Mouse (Mus musculus) limb, embryonic 14.5 days (tissue): ENCODE results near the gene Pak1. TPM values are rescaled to one million over a fixed set of nuclear protein-coding genes. Genes with fewer than 3 reads are reported as not detected.

Experiments used
- ATAC-seq: fragments of 200-750 bp; cut with Nextera tagmentation; 2 replicates; pipeline ENCODE4 v1.8.0; 2017; ENCODE audit warnings: low read depth, moderate number of reproducible peaks, moderate TSS enrichment; ENCODE audit not compliant: low FRiP score
- DNase-seq: peaks from one replicate; pipeline ENCODE4 v3.0.0-alpha.2; 2015; ENCODE audit warnings: low spot score
- H3K27ac ChIP-seq: fragments of 300-500 bp; sonication (generic); replicated peaks from 2 replicates; pipeline ENCODE4 v1.5.1; 2014; ENCODE audit warnings: low read depth, mild to moderate bottlenecking, low read length, moderate library complexity, mixed read lengths
- H3K27me3 ChIP-seq: fragments of 300-500 bp; sonication (generic); 2 replicates; pipeline ENCODE4 v1.6.1; 2014; ENCODE audit warnings: low read length, mixed read lengths; ENCODE audit not compliant: control insufficient read depth, insufficient read depth
- H3K36me3 ChIP-seq: fragments of 300-500 bp; sonication (generic); 2 replicates; pipeline ENCODE4 v1.6.1; 2014; ENCODE audit warnings: mild to moderate bottlenecking, low read length, moderate library complexity, mixed read lengths; ENCODE audit not compliant: control insufficient read depth, insufficient read depth
- H3K4me1 ChIP-seq: fragments of 300-500 bp; sonication (generic); 2 replicates; pipeline ENCODE4 v1.6.1; 2014; ENCODE audit warnings: antibody characterized with exemption, low read length, mixed read lengths; ENCODE audit not compliant: control insufficient read depth, insufficient read depth
- H3K4me2 ChIP-seq: fragments of 300-500 bp; sonication (generic); replicated peaks from 2 replicates; pipeline ENCODE4 v1.6.1; 2014; ENCODE audit warnings: low read depth, mild to moderate bottlenecking, low read length, moderate library complexity; ENCODE audit not compliant: severe bottlenecking
- H3K4me3 ChIP-seq: fragments of 300-500 bp; sonication (generic); replicated peaks from 2 replicates; pipeline ENCODE4 v1.5.1; 2014; ENCODE audit warnings: low read length
- H3K9ac ChIP-seq: fragments of 300-500 bp; sonication (generic); 2 replicates; pipeline ENCODE4 v1.6.1; 2014; ENCODE audit warnings: mild to moderate bottlenecking, low read depth, low read length, moderate library complexity; ENCODE audit not compliant: severe bottlenecking
- H3K9me3 ChIP-seq: fragments of 300-500 bp; sonication (generic); 2 replicates; pipeline ENCODE4 v1.6.1; 2016; ENCODE audit warnings: low read length; ENCODE audit not compliant: control insufficient read depth
- POLR2A ChIP-seq: fragments of 200-500 bp; IDR thresholded peaks from 2 replicates; pipeline ENCODE4 v1.8.0; 2012; ENCODE audit warnings: inconsistent platforms, mild to moderate bottlenecking, moderate library complexity, borderline replicate concordance; ENCODE audit not compliant: insufficient read depth, insufficient read length; ENCODE audit errors: extremely low read depth
- WGBS: fragments of 180-500 bp; shearing (Covaris S2); extraction: QIAGEN DNeasy Blood & Tissue Kit; methylation state at CpG from one replicate; pipeline ENCODE4 v1.1.7; 2014; 5-methylcytosine and 5-hydroxymethylcytosine counted together
- polyA plus RNA-seq, 2 experiments: library from polyadenylated mRNA; depleted of rRNA in 1 of 2; stranded (reverse) in 1 of 2; unstranded in 1 of 2; fragments of >200 nt; fragmentation: Nextera tagmentation in 1 of 2; extraction: Ambion mirVana in 1 of 2; gene quantifications; 2 replicates each; pipeline versions ENCODE4 v1.2.1 to v1.2.3; 2012 to 2014

Gene Pak1
- polyA plus RNA-seq, 2 experiments = 16.2 to 21.6 TPM

DNA sequence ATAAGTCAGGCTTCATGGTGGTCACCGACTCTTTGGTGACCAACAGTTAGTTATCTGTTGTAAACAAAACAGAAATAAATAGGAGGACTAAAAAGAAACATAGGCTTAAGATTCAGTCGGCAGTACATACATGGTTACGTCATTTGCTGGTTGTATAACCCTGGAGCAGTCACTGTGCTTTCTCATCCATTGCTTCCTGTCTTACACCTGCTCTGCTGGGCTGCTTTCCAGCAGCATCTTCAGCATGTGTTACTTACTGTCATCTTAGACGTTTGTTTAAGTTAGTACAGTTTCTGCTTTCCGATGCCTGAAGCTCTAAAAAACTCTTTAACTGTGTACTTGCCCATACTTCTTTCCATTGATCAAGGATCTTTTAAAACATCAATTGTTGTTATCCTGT lies 53.0 kb downstream of the Pak1 start:
- H3K9me3 ChIP-seq = no peaks in the 10 kb centered on the region
- ATAC-seq (no peak), DNase-seq (no peak)
- no peak overlapping the region for H3K4me2 ChIP-seq
- no peak overlapping the region for H3K27ac ChIP-seq
- no peaks in the 10 kb centered on the region for H3K36me3 ChIP-seq
- no peak for TF ChIP-seq POLR2A
- 81% methylated on average over 5 of the region's 5 CpGs for WGBS
- H3K4me3 ChIP-seq = no peak overlapping the region
- H3K27me3 ChIP-seq = no peaks in the 10 kb centered on the region
- 0 out of 2 replicates have a peak, but pooled peaks cover 3% of the 10 kb centered on the region for H3K4me1 ChIP-seq
- no peak overlapping the region for H3K9ac ChIP-seq

DNA sequence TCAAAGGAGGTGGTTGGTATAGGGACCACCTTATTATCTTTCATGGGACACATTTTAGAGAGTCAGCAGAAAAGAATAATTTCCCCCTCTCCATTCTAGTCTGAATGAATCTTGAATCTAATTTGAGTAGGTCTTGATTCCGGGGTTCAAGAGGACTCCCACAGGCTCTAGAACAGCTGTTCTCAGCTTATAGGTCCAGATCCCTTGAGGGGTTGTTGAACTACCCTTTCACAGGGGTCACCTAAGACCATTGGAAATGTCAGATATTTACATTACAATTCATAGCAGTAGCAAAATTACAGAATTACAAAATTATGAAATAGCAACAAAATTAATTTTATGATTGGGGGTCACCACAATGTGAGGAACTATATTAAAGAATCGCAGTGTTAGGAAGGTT lies 54.0 kb downstream of the Pak1 start:
- ATAC-seq = no peak
- DNase-seq = no peak
- Histone ChIP-seq H3K27ac (no peak overlapping the region), H3K4me3 (peak overlapping the region; percentile 38), H3K27me3 (no peaks in the 10 kb centered on the region), H3K9ac (peak overlapping the region; percentile 53; the same call in 1 of the 2 replicates), H3K36me3 (no peaks in the 10 kb centered on the region), H3K9me3 (no peaks in the 10 kb centered on the region), H3K4me2 (peak overlapping the region; percentile 49), H3K4me1 (0 out of 2 replicates have a peak, but pooled peaks cover 3% of the 10 kb centered on the region)
- 73% methylated on average over 2 of the region's 2 CpGs for WGBS
- no peak for TF ChIP-seq POLR2A

DNA sequence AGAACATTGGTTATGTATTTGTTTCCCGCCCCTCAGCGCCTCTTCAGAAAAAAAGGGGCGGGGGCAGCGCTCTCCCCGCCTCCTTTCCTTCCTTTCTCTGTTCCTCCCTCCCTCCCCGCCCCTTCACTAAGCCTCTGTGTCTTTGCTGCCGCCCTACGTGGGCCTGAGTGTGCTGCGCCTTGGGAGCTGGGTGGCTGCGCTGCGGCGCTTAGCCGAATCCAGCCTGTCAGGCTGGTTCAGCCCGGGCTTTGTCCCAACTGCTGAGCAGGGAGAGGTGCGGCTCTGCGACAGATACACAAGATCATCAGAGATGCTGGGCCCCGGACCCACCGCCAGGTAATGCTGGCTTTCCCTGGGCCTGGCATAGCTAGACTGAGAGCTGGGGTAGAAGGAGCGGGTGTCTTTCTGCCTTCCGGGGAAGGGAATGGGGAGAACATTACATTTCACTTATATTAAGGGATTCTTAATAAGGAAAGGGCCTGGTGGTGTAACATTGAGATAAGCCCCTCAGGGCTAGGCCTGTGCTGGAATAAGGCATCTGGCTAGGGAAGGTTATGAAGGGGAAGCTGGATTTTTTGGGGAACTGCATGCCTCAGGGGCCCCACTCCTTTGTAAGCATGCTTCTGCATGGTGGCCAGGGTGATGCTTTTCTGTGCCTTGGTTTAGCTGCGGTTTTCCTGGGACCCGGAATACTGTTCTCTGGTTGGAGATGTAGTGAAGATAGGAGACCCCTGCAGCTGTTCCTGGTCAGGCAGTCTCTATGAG lies 54.6 kb downstream of the Pak1 start:
- Histone ChIP-seq H3K9me3 (no peaks in the 10 kb centered on the region), H3K4me2 (peak overlapping the region; percentile 49), H3K36me3 (no peaks in the 10 kb centered on the region), H3K27ac (peak overlapping the region; percentile 16; the same call in 1 of the 2 replicates), H3K9ac (peak overlapping the region; percentile 53), H3K27me3 (no peaks in the 10 kb centered on the region), H3K4me1 (0 out of 2 replicates have a peak, but pooled peaks cover 3% of the 10 kb centered on the region), H3K4me3 (peak overlapping the region; percentile 38)
- TF ChIP-seq POLR2A = peak; percentile 41; the same call in 1 of the 2 replicates
- WGBS = 6% methylated on average over 21 of the region's 22 CpGs
- DNase-seq = peak; percentile 76
- ATAC-seq = peak; percentile 88

DNA sequence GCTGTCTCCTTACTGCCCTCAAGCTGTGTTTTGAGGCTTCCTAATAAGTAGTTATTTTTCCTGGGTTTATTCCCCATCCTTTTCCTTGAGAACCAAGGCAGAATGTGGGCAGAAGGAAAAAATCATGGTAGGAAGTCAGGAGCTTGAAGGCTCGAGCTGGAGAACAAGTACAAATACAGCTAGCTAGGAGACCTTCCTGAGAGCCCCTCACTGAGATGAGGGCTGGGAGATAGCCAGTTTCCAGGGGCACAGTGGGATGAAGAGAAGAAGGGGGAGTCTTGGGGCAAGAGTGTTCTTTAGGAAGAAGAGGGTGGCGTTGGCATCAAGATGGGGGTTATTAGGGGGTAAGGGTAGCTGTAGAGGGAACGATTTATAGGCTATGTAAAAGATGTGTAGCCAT lies 56.1 kb downstream of the Pak1 start:
- WGBS = 83% methylated on average over 3 of the region's 3 CpGs
- TF ChIP-seq POLR2A = no peak
- no peak overlapping the region for H3K4me2 ChIP-seq
- H3K4me1 ChIP-seq = 0 out of 2 replicates have a peak, but pooled peaks cover 3% of the 10 kb centered on the region
- DNase-seq = no peak
- no peaks in the 10 kb centered on the region for H3K27me3 ChIP-seq
- H3K36me3 ChIP-seq = no peaks in the 10 kb centered on the region
- no peak for ATAC-seq
- H3K27ac ChIP-seq = no peak overlapping the region
- H3K9me3 ChIP-seq = no peaks in the 10 kb centered on the region
- no peak overlapping the region for H3K4me3 ChIP-seq
- no peak overlapping the region for H3K9ac ChIP-seq

DNA sequence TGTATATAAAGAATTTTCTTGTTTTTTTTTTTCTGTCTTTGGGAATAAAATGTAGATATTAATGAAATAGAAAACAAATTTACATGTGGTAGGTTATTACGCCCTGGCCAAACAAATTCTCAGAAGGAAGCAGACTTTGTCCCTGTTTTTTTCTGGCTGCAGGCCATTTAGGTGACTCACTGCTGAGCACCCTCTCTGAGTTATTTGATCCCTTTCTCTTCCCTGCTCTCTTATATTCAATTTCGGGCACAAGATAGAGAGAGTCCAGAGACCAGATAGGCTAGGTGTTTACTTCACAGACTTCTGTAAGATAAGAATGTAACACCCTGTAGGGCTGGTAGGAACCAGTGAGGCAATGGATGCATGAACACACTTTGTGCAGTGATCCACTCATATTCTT lies 57.2 kb downstream of the Pak1 start:
- H3K4me3 ChIP-seq = no peak overlapping the region
- no peaks in the 10 kb centered on the region for H3K9me3 ChIP-seq
- no peaks in the 10 kb centered on the region for H3K36me3 ChIP-seq
- whole genome bisulfite sequencing = 72% methylated on average over 2 of the region's 2 CpGs
- ATAC-seq = no peak
- no peak overlapping the region for H3K4me2 ChIP-seq
- no peak overlapping the region for H3K9ac ChIP-seq
- no peaks in the 10 kb centered on the region for H3K27me3 ChIP-seq
- TF ChIP-seq POLR2A = no peak
- 0 out of 2 replicates have a peak, but pooled peaks cover 3% of the 10 kb centered on the region for H3K4me1 ChIP-seq
- no peak for DNase-seq
- no peak overlapping the region for H3K27ac ChIP-seq
